Mouse (Mus musculus) embryonic fibroblast, embryonic 13.5 days (primary cell): Measurements from ENCODE around the gene Tns4.

Source experiments
- CTCF ChIP-seq: IDR thresholded peaks from 2 replicates; pipeline ENCODE4 v1.5.1; 2011; ENCODE audit warnings: mild to moderate bottlenecking, control low read depth, low read length, moderate library complexity, borderline replicate concordance; ENCODE audit not compliant: insufficient read depth
- POLR2A ChIP-seq: IDR thresholded peaks from 2 replicates; pipeline ENCODE4 v1.6.1; 2011; ENCODE audit warnings: low read depth, mild to moderate bottlenecking, control low read depth, low read length, moderate library complexity

GRCm38 (mm10) chr11:99136361-99136760, 47.3 kb upstream of the Tns4 start:
- TF ChIP-seq CTCF (no peak), POLR2A (no peak)
